Comparison of ENCODE assay signal across 10 mouse cellular contexts in genomic region chr17:10441501-10442111, GRCm38 (mm10).
DNase-seq lines count a peak whose midpoint lies in the region; ATAC-seq and TF ChIP-seq lines count a peak whose summit lies in the region.
"Had no signal": no experiment of that assay in that cellular context is flagged by ENCODE, and none has a peak within 500 bp of the region (broad histone marks: within the 10 kb centered on the region; RNA-seq: fewer than 3 reads in every experiment).

No protein-coding gene starts in this region.

- 36% methylated on average over 16 of the region's 16 CpGs for WGBS in kidney, embryonic 16.5 days
- 28% methylated on average over 16 of the region's 16 CpGs for WGBS in embryonic facial prominence, embryonic 11.5 days
- WGBS in midbrain, embryonic 10.5 days: 33% methylated on average over 16 of the region's 16 CpGs
- WGBS in cerebellum, adult 2 months: 32% methylated on average over 16 of the region's 16 CpGs
- WGBS in kidney, embryonic 15.5 days: 31% methylated on average over 16 of the region's 16 CpGs

- DNase-seq in kidney, postnatal 14 days: no peak
- DNase-seq in embryonic facial prominence, embryonic 11.5 days (ENCODE audit: low spot score): no peak
- peak; percentile 26 for DNase-seq in midbrain, embryonic 10.5 days (ENCODE audit: low spot score)
- no peak for DNase-seq in cerebellum, adult 2 months
- DNase-seq in urinary bladder, adult 18-20 months (ENCODE audit: low spot score in 2 of 2): no peak
- DNase-seq: cerebellum, adult 18-20 months had no signal

- H3K4me2 ChIP-seq in kidney, embryonic 16.5 days (replicated peaks; ENCODE audit: low read depth, low read length): peak overlapping the region; percentile 0; the same call in 1 of the 2 replicates
- H3K4me2 ChIP-seq in embryonic facial prominence, embryonic 11.5 days (ENCODE audit: low read depth, low read length): no peak overlapping the region
- H3K4me2 ChIP-seq in kidney, embryonic 15.5 days: no peak overlapping the region

- TF ChIP-seq POLR2A in ES-Bruce4 (IDR thresholded peaks at IDR 0.05; ENCODE audit: insufficient read depth, low read length): no peak
- no peak for TF ChIP-seq POLR2A in cerebellum, adult 2 months (IDR thresholded peaks at IDR 0.05; ENCODE audit: borderline replicate concordance, insufficient read depth, low read length)

- no peak overlapping the region for H3K4me3 ChIP-seq in kidney, embryonic 16.5 days (ENCODE audit: low read length)
- H3K4me3 ChIP-seq in ES-Bruce4 (ENCODE audit: low read depth, low read length): peak overlapping the region; percentile 24
- no peak overlapping the region for H3K4me3 ChIP-seq in embryonic facial prominence, embryonic 11.5 days (ENCODE audit: low read depth, low read length)
- H3K4me3 ChIP-seq in midbrain, embryonic 10.5 days: peak overlapping the region; percentile 14; the same call in 1 of the 2 replicates
- H3K4me3 ChIP-seq in cerebellum, adult 2 months (replicated peaks; ENCODE audit: insufficient read depth, low read depth, low read length): no peak overlapping the region
- H3K4me3 ChIP-seq in kidney, embryonic 15.5 days (replicated peaks): no peak overlapping the region

- no peaks in the 10 kb centered on the region for H3K9me3 ChIP-seq in kidney, embryonic 16.5 days (ENCODE audit: low read length)
- H3K9me3 ChIP-seq in ES-Bruce4 (replicated peaks; ENCODE audit: control insufficient read depth, insufficient read depth, low read length, poor library complexity, severe bottlenecking): no peaks in the 10 kb centered on the region
- H3K9me3 ChIP-seq in embryonic facial prominence, embryonic 11.5 days (replicated peaks; ENCODE audit: control insufficient read depth, low read length): no peaks in the 10 kb centered on the region
- H3K9me3 ChIP-seq in midbrain, embryonic 10.5 days (replicated peaks): peaks cover 2% of the 10 kb centered on the region; the same call in 1 of the 2 replicates
- no peaks in the 10 kb centered on the region for H3K9me3 ChIP-seq in kidney, embryonic 15.5 days (replicated peaks)

- TF ChIP-seq EP300 in ES-Bruce4 (IDR thresholded peaks at IDR 0.05; ENCODE audit: insufficient read depth, low read depth, low read length): peak; percentile 85

- TF ChIP-seq CTCF in ES-Bruce4 (IDR thresholded peaks at IDR 0.05; ENCODE audit: low read depth, low read length): no peak
- no peak for TF ChIP-seq CTCF in cerebellum, adult 2 months (IDR thresholded peaks at IDR 0.05; ENCODE audit: borderline replicate concordance, insufficient read depth, low read depth, low read length)

- H3K4me1 ChIP-seq in kidney, embryonic 16.5 days (ENCODE audit: insufficient read depth, low read length): 0 out of 2 replicates have a peak, but pooled peaks cover 6% of the 10 kb centered on the region
- H3K4me1 ChIP-seq in ES-Bruce4 (ENCODE audit: control insufficient read depth, insufficient read depth, low read length): peaks cover 14% of the 10 kb centered on the region
- no peaks in the 10 kb centered on the region for H3K4me1 ChIP-seq in embryonic facial prominence, embryonic 11.5 days (ENCODE audit: control insufficient read depth, insufficient read depth, low read length)
- H3K4me1 ChIP-seq in midbrain, embryonic 10.5 days: peaks cover 15% of the 10 kb centered on the region
- no peaks in the 10 kb centered on the region for H3K4me1 ChIP-seq in cerebellum, adult 2 months (ENCODE audit: control insufficient read depth, insufficient read depth, low read length)
- 0 out of 2 replicates have a peak, but pooled peaks cover 7% of the 10 kb centered on the region for H3K4me1 ChIP-seq in kidney, embryonic 15.5 days

- ATAC-seq in kidney, embryonic 16.5 days (ENCODE audit: low FRiP score, low TSS enrichment): peak; percentile 51
- ATAC-seq in embryonic facial prominence, embryonic 11.5 days (replicated peaks; ENCODE audit: insufficient number of reproducible peaks, low FRiP score, low TSS enrichment, low read depth): peak; percentile 52; the same call in 1 of the 2 replicates
- no peak; the same call in 1 of the 2 replicates for ATAC-seq in kidney, embryonic 15.5 days (replicated peaks; ENCODE audit: low FRiP score)

- no peak overlapping the region for H3K27ac ChIP-seq in kidney, embryonic 16.5 days (ENCODE audit: low read length)
- H3K27ac ChIP-seq in ES-Bruce4 (ENCODE audit: insufficient read depth, low read length): peak overlapping the region; percentile 46
- no peak overlapping the region for H3K27ac ChIP-seq in embryonic facial prominence, embryonic 11.5 days (replicated peaks; ENCODE audit: low read depth, low read length)
- H3K27ac ChIP-seq in midbrain, embryonic 10.5 days (replicated peaks): peak overlapping the region; percentile 83
- H3K27ac ChIP-seq in cerebellum, adult 2 months (ENCODE audit: insufficient read depth, low read length): no peak overlapping the region
- no peak overlapping the region for H3K27ac ChIP-seq in kidney, embryonic 15.5 days

- no peaks in the 10 kb centered on the region for H3K36me3 ChIP-seq in kidney, embryonic 16.5 days (ENCODE audit: insufficient read depth, low read length)
- H3K36me3 ChIP-seq in ES-Bruce4 (ENCODE audit: control insufficient read depth, insufficient read depth, low read length, poor library complexity, severe bottlenecking): no peaks in the 10 kb centered on the region
- no peaks in the 10 kb centered on the region for H3K36me3 ChIP-seq in embryonic facial prominence, embryonic 11.5 days (replicated peaks; ENCODE audit: control insufficient read depth, insufficient read depth, low read depth, low read length)
- H3K36me3 ChIP-seq in midbrain, embryonic 10.5 days: no peaks in the 10 kb centered on the region
- H3K36me3 ChIP-seq in kidney, embryonic 15.5 days: no peaks in the 10 kb centered on the region

- no peak overlapping the region for H3K9ac ChIP-seq in kidney, embryonic 16.5 days (replicated peaks; ENCODE audit: low read length)
- peak overlapping the region; percentile 10; the same call in 1 of the 2 replicates for H3K9ac ChIP-seq in ES-Bruce4 (ENCODE audit: low read depth, poor library complexity, severe bottlenecking)
- no peak overlapping the region for H3K9ac ChIP-seq in embryonic facial prominence, embryonic 11.5 days (replicated peaks; ENCODE audit: low read length)
- no peak overlapping the region for H3K9ac ChIP-seq in kidney, embryonic 15.5 days

- no peaks in the 10 kb centered on the region for H3K27me3 ChIP-seq in kidney, embryonic 16.5 days (ENCODE audit: insufficient read depth, low read length)
- no peaks in the 10 kb centered on the region for H3K27me3 ChIP-seq in ES-Bruce4 (ENCODE audit: control insufficient read depth, insufficient read depth, low read length, poor library complexity, severe bottlenecking)
- no peaks in the 10 kb centered on the region for H3K27me3 ChIP-seq in embryonic facial prominence, embryonic 11.5 days (ENCODE audit: control insufficient read depth, insufficient read depth, low read length)
- no peaks in the 10 kb centered on the region for H3K27me3 ChIP-seq in midbrain, embryonic 10.5 days (ENCODE audit: low read depth, poor library complexity, severe bottlenecking)
- no peaks in the 10 kb centered on the region for H3K27me3 ChIP-seq in cerebellum, adult 2 months (ENCODE audit: control insufficient read depth, insufficient read depth, low read length)
- no peaks in the 10 kb centered on the region for H3K27me3 ChIP-seq in kidney, embryonic 15.5 days
- H3K27me3 ChIP-seq: CH12.LX had no signal

Comparison
In these comparisons a context has a peak if more than half of its experiments do, and no peak if none do; other contexts are left out.
1. H3K27ac ChIP-seq: peak in ES-Bruce4 (single experiment) and midbrain, embryonic 10.5 days (single experiment); none in kidney, embryonic 16.5 days (single experiment), embryonic facial prominence, embryonic 11.5 days (single experiment), cerebellum, adult 2 months (single experiment) and kidney, embryonic 15.5 days (single experiment).
2. H3K4me3 ChIP-seq: peak in ES-Bruce4 (single experiment) and midbrain, embryonic 10.5 days (single experiment); none in kidney, embryonic 16.5 days (single experiment), embryonic facial prominence, embryonic 11.5 days (single experiment), cerebellum, adult 2 months (single experiment) and kidney, embryonic 15.5 days (single experiment).